Mouse (Mus musculus) liver, embryonic 11.5 days (tissue): Measurements from ENCODE around the gene Pcgf5. TPM values are rescaled to one million over a fixed set of nuclear protein-coding genes. Genes with fewer than 3 reads are reported as not detected.

Source experiments
- ATAC-seq: fragments of 200-750 bp; cut with Nextera tagmentation; replicated peaks from 2 replicates; pipeline ENCODE4 v1.8.0; 2017; ENCODE audit warnings: moderate number of reproducible peaks, mild to moderate bottlenecking, moderate TSS enrichment, moderate library complexity; ENCODE audit not compliant: low FRiP score
- DNase-seq: peaks from one replicate; pipeline ENCODE4 v3.0.0-alpha.2; 2017; ENCODE audit warnings: low spot score
- H3K27ac ChIP-seq: fragments of 300-500 bp; sonication (generic); 2 replicates; pipeline ENCODE4 v1.5.1; 2014; ENCODE audit warnings: mild to moderate bottlenecking, low read depth, low read length, control low read depth
- H3K27me3 ChIP-seq: fragments of 300-500 bp; sonication (generic); replicated peaks from 2 replicates; pipeline ENCODE4 v1.6.1; 2014; ENCODE audit warnings: low read length, mixed read lengths; ENCODE audit not compliant: control insufficient read depth, insufficient read depth
- H3K36me3 ChIP-seq: fragments of 300-500 bp; sonication (generic); 2 replicates; pipeline ENCODE4 v1.6.1; 2014; ENCODE audit warnings: mild to moderate bottlenecking, low read length, moderate library complexity, mixed read lengths; ENCODE audit not compliant: control insufficient read depth, insufficient read depth
- H3K4me1 ChIP-seq: fragments of 300-500 bp; sonication (generic); replicated peaks from 2 replicates; pipeline ENCODE4 v1.6.1; 2014; ENCODE audit warnings: low read length, mixed read lengths; ENCODE audit not compliant: control insufficient read depth, insufficient read depth
- H3K4me2 ChIP-seq: fragments of 300-500 bp; sonication (generic); 2 replicates; pipeline ENCODE4 v1.6.1; 2014; ENCODE audit warnings: mild to moderate bottlenecking, control low read depth, moderate library complexity
- H3K4me3 ChIP-seq: fragments of 300-500 bp; sonication (generic); 2 replicates; pipeline ENCODE4 v1.5.1; 2014; ENCODE audit warnings: low read depth, low read length, control low read depth
- H3K9ac ChIP-seq: fragments of 300-500 bp; sonication (generic); 2 replicates; pipeline ENCODE4 v1.6.1; 2014; ENCODE audit warnings: low read depth, low read length, control low read depth
- H3K9me3 ChIP-seq: fragments of 300-500 bp; sonication (generic); 2 replicates; pipeline ENCODE4 v1.6.1; 2016; ENCODE audit warnings: low read length, inconsistent platforms, mixed read lengths; ENCODE audit not compliant: control insufficient read depth
- WGBS: fragments of 180-500 bp; shearing (Covaris S2); extraction: QIAGEN DNeasy Blood & Tissue Kit; methylation state at CpG from one replicate; pipeline ENCODE4 v1.1.7; 2014; 5-methylcytosine and 5-hydroxymethylcytosine counted together
- polyA plus RNA-seq: library from polyadenylated mRNA; unstranded; fragments of >200 nt; fragmentation: Nextera tagmentation; extraction: Ambion mirVana; gene quantifications from 2 replicates; pipeline ENCODE4 v1.2.1, GENCODE M21; 2014

Gene Pcgf5
- polyA plus RNA-seq, 1 experiment from 2014 or later = 16.6 TPM

DNA sequence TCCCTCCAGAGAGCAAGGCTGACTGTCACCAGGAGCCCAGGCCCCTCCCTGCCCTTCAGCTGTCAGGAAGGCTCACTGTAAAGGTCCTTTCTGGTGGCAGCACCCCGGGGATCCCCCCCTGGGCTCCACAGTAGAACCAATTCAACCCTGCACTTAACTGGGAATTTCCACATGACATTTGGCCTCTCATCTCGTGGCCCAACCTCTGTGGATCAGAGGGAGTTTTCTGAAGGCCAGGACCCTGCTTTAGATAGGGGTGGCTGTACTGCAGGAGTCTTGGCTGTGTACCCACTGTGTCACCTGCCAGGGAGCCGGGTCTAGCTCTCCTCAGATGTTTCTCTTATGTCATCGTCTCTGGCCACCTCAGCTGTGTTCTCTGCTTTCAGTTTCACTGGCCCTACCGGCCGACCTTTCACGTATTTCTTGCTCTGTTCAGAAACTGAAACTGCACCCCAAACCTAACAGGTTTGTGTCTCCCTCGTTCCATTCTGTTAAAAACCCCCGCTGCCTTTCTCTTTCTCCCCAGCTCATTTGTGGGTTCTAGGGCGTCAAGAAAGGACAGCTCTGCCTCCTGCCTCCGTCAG is 27.2 kb downstream of the Pcgf5 start:
- Histone ChIP-seq H3K4me1 (no peaks in the 10 kb centered on the region), H3K36me3 (no peaks in the 10 kb centered on the region), H3K4me3 (no peak overlapping the region), H3K9me3 (no peaks in the 10 kb centered on the region), H3K27ac (no peak overlapping the region), H3K9ac (no peak overlapping the region), H3K4me2 (no peak overlapping the region), H3K27me3 (no peaks in the 10 kb centered on the region)
- WGBS = 82% methylated on average over 11 of the region's 11 CpGs
- DNase-seq = no peak
- no peak for ATAC-seq

DNA sequence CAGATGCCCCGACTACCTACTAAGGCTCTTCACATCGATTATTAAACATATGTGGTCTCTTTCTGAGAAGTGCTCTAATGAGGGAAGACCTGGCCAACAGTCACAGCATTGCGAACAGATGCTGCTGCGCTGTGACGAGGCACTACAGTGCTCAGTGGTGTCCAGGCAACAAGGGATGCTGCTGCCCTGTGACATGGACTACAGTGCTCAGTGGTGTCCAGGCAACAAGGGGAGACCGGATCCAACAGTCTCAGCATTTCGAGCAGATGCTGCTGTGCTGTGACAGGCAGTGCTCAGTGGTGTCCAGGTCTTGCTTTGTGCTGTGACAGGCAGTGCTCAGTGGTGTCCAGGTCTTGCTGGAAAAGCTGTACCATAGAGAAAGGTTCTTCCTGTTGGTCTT is 29.6 kb downstream of the Pcgf5 start:
- Histone ChIP-seq H3K4me3 (no peak overlapping the region), H3K4me2 (no peak overlapping the region), H3K27me3 (no peaks in the 10 kb centered on the region), H3K9me3 (no peaks in the 10 kb centered on the region), H3K9ac (no peak overlapping the region), H3K36me3 (no peaks in the 10 kb centered on the region), H3K4me1 (no peaks in the 10 kb centered on the region), H3K27ac (no peak overlapping the region)
- ATAC-seq (no peak), DNase-seq (no peak)
- WGBS = 83% methylated on average over 7 of the region's 7 CpGs

DNA sequence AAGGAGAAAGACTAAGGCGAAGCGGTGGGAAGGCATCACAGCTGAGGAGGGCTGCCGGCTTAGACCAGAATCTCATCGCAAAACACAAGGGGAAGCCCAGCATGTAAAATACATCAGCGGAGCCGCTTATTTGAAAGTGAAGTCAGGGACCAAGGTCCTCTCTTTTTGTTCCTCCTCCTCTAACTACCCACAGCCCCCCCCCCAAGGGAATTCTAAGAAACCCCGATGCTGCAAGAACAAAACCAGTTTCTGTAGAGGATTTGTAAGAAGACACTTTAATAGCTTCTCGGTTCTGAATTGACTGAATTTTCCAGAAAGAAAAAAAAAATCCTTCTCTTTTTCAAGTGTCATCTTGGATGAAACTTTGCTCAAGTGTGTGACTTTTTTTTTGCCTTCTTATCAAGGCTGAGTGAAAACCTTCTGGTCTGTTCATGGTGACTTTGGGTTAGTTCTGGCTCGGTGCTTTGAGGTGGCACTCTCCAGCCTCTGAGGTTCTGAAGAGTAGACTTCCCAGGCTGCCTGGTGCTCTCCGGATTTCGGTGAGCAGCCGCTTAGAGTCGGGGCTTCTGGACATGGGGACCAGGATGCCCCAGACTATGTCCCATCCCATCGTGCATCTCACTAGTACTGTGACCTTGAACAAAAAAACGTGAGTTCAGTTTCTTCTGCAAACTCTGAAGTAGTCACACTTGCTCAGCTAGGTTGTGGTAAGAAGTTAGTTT is 30.6 kb downstream of the Pcgf5 start:
- H3K27ac ChIP-seq = no peak overlapping the region
- no peaks in the 10 kb centered on the region for H3K36me3 ChIP-seq
- H3K4me2 ChIP-seq = no peak overlapping the region
- 76% methylated on average over 15 of the region's 15 CpGs for WGBS
- no peaks in the 10 kb centered on the region for H3K9me3 ChIP-seq
- H3K27me3 ChIP-seq = no peaks in the 10 kb centered on the region
- no peak overlapping the region for H3K4me3 ChIP-seq
- H3K4me1 ChIP-seq = no peaks in the 10 kb centered on the region
- H3K9ac ChIP-seq = no peak overlapping the region
- DNase-seq = no peak
- no peak for ATAC-seq

DNA sequence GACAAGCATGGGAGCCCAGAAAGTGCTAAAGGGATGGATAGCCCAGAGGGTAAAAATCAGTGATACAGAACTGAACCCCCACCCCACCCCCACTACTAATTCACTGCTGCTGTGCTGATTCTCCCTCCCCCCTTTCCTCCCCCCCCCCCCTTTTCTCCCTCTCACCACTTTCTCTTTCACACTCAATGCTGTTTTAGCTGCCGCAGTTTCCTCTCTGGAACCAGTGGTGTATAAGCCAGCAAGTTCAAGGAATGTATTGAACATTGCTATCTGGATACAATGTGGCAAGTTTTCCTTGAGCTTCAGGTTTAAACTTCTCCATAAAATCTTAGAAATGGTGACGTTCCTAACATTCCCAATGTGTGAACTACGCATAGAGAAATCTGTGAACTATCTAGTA is 34.8 kb downstream of the Pcgf5 start:
- Histone ChIP-seq H3K27ac (no peak overlapping the region), H3K36me3 (no peaks in the 10 kb centered on the region), H3K27me3 (no peaks in the 10 kb centered on the region), H3K4me2 (no peak overlapping the region), H3K9me3 (no peaks in the 10 kb centered on the region), H3K9ac (no peak overlapping the region), H3K4me1 (no peaks in the 10 kb centered on the region), H3K4me3 (no peak overlapping the region)
- DNase-seq (no peak), ATAC-seq (no peak)
- WGBS = 90% methylated on average over 3 of the region's 3 CpGs

DNA sequence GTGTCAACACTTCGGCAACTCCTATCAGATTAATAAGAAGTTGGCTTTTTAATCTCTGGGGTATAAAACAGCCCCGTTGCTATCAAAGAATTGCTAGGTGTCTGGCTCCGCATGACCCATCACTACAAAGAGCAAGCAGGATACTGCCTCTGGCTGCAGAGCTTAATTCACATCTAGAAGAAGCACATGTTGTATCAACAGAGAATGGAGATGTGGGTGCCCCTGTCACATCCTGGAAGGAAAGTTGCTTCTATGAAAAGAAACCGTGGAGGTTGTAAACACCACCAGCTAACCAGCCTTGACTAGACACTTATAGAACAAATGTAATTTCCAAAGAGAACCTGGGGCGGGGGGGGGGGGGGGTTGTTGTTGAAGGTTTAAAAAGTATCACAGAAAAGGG is 35.9 kb downstream of the Pcgf5 start:
- Histone ChIP-seq H3K4me1 (no peaks in the 10 kb centered on the region), H3K27me3 (no peaks in the 10 kb centered on the region), H3K27ac (no peak overlapping the region), H3K36me3 (no peaks in the 10 kb centered on the region), H3K4me2 (no peak overlapping the region), H3K4me3 (no peak overlapping the region), H3K9me3 (no peaks in the 10 kb centered on the region), H3K9ac (no peak overlapping the region)
- WGBS = 80% methylated on average over 5 of the region's 5 CpGs
- no peak for DNase-seq
- ATAC-seq = no peak

DNA sequence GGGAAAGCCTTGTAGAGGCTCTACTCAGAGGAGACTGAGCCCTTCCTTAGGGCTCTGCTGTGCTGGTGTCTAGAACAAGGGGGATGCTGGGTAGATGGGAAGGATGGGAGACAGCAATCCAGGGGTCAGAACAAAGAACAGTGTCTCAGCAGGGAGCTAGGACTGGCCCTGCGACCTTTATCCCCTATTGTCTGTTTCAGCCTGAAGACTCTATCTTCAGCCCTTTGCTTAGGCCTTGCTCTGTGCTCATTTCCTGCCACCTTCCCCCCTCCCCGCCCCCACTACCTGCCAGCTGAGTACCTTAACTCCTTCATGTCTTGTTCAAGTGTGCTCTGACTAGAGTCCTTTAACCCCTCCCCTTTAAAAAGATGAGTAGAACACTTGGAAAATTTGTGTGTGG is 36.3 kb downstream of the Pcgf5 start:
- Histone ChIP-seq H3K36me3 (no peaks in the 10 kb centered on the region), H3K4me1 (no peaks in the 10 kb centered on the region), H3K27me3 (no peaks in the 10 kb centered on the region), H3K9me3 (no peaks in the 10 kb centered on the region), H3K27ac (no peak overlapping the region), H3K9ac (no peak overlapping the region), H3K4me2 (no peak overlapping the region), H3K4me3 (no peak overlapping the region)
- DNase-seq (no peak), ATAC-seq (no peak)
- WGBS = 22% methylated on average over 2 of the region's 2 CpGs

DNA sequence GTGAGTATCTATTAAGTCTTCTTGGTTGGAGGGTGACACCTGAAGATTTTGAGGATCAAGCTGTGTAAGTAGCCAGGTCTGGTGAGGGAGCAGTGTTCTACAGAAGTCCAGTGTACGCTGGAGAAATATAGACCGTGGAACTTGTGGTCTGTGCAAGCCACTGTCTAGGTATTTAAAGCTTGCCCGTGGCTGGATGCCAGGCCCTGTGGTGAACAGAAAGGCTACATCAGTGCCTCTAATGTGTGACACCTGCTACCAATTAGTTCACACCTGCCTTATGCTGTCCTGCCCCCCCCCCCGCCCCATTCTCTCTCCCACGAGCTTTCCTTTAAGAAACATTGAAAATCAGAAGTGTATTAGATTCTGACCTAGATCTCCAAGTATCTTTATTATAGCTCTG is 40.4 kb downstream of the Pcgf5 start:
- Histone ChIP-seq H3K4me1 (no peaks in the 10 kb centered on the region), H3K9me3 (no peaks in the 10 kb centered on the region), H3K4me2 (no peak overlapping the region), H3K36me3 (no peaks in the 10 kb centered on the region), H3K27me3 (no peaks in the 10 kb centered on the region), H3K9ac (no peak overlapping the region), H3K4me3 (no peak overlapping the region), H3K27ac (no peak overlapping the region)
- 83% methylated on average over 5 of the region's 5 CpGs for WGBS
- DNase-seq = no peak
- ATAC-seq = no peak

DNA sequence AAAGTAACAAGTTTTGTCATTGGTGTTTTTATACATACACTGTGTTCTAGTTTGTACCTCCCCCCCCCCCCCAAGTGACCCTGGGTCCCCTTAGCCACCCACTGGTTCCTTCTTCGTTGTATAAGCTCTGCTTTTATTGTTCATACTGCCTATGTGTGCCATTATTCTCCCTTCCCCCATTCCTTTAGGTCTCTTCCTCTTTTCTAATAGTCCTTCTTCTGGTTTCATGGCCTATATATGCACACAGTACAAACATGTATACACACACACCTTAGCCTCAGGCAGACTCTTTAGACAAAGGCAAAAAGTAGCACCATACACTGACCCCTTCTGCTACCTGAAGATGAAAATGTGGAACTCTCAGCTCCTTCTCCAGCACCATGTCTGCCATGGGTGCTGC is 42.6 kb downstream of the Pcgf5 start:
- DNase-seq (no peak), ATAC-seq (no peak)
- Histone ChIP-seq H3K9ac (no peak overlapping the region), H3K4me3 (no peak overlapping the region), H3K4me1 (no peaks in the 10 kb centered on the region), H3K4me2 (no peak overlapping the region), H3K9me3 (no peaks in the 10 kb centered on the region), H3K36me3 (no peaks in the 10 kb centered on the region), H3K27me3 (no peaks in the 10 kb centered on the region), H3K27ac (no peak overlapping the region)
- WGBS = 50% methylated on average over 1 of the region's 1 CpGs

DNA sequence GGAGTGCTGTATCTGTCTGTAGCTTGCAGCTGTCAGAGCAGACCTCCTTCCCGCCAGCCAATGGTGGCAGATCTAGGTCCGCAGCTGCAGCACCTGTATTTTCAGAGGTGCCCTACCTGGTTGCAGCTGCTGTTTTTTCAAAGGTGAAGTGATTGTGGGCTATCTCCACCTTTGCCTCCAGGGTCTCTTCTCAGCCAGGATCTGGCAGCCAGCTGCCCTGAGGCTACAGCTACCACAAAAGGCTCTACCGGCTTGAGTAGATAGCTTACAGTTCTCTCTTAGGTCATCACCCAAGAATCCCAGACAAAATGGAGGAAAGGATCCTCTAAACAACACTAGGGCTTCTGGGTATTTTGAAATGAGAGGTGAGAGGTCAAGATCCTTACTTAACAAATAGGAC is 50.4 kb downstream of the Pcgf5 start:
- H3K4me1 ChIP-seq = no peaks in the 10 kb centered on the region

More for the DNA sequence above, 50.4 kb downstream of the Pcgf5 start:
- no peaks in the 10 kb centered on the region for H3K9me3 ChIP-seq
- H3K27me3 ChIP-seq = no peaks in the 10 kb centered on the region
- no peaks in the 10 kb centered on the region for H3K36me3 ChIP-seq
- H3K4me3 ChIP-seq = no peak overlapping the region
- no peak overlapping the region for H3K27ac ChIP-seq
- DNase-seq = no peak
- H3K4me2 ChIP-seq = no peak overlapping the region
- no peak overlapping the region for H3K9ac ChIP-seq
- ATAC-seq = no peak
- 74% methylated on average over 3 of the region's 3 CpGs for WGBS
